Mouse (Mus musculus): ENCODE data around the gene Gm45837.

GRCm38 (mm10) chr7:101450422-101451401 is 40.0 kb downstream of the Gm45837 start:
- no peak for TF ChIP-seq POLR2A (IDR thresholded peaks at IDR 0.05; ENCODE audit: low read depth, low read length)
- peak; percentile 94 for TF ChIP-seq CTCF (conservative IDR thresholded peaks at IDR 0.05; ENCODE audit: insufficient read depth, insufficient read length, low read depth, low read length)

All from kidney, adult 2 months (tissue).